Mouse (Mus musculus): ENCODE data around the gene Xaf1. TPM values are rescaled to one million over a fixed set of nuclear protein-coding genes. Genes with fewer than 3 reads are reported as not detected.

Gene Xaf1
- total RNA-seq (2021), result 1 to 10 TPM; 3.9 TPM

DNA sequence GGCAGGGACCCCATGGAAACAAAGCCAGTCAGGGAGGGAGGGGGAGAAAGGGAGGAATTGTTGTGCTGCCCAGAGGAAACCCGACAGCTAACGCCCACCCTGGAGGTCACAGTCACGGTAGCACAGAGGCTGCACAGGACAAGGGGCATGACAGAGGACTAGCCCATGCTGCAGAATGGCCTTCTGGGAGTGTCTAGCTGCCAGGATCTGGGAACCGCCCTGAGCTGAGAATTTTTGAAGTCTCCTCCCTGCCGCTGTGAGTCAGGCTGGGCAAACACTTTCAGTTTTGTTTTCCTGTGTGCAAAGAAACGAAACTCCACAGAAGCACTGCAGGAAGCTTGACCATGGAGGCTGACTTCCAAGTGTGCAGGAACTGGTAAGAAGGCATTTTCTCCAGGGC lies at the start of gene Xaf1:
TSS of gene Xaf1 (plus strand) at position 296 of the 400 bp plus-strand sequence.
- intact Hi-C loops (cut with DNase I), result no loop called here

DNA sequence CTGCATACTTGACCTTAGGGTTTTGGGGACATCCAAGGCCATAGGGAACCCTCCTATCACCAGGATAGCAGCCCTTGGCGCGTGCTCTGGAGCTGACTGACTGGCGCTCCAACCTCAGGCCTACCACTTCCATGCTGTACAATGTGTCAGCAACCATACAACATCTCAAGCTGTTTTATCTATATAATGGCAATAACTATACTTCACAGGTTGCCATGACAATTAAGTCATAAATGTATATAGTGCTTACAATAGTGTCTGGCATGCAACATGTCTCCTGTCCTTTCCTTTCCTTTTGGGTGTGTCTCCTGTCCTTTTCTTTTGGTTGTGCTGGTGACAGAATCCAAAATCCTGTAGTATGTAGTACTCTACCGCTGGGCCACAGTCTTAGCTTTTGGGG lies 45.8 kb upstream of the Xaf1 start:
- no peak for DNase-seq (ENCODE audit: low spot score in 2 of 2)
- intact Hi-C loops (cut with DNase I), result no loop called here

More for the DNA sequence above, at the start of gene Xaf1:
- DNase-seq (ENCODE audit: low spot score in 2 of 2), result peak; percentile 12 to 37

DNA sequence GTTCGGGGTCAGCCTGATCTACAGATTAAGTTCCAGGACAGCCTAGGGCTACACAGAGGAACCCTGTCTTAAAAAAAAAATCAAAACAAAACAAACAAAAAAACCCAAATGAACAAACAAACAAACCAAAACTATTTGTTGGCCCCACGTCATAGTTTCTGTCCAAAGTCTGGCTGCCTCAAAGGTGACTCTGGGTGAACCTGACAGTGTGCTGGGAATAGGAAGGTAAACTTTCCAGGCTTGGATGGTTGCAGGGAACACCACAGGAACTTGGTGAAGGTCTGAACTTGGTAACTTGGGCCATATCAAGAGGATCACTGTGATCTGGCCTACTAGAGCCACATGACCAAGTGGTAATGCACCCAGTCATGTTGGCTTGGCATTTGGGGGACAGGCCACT lies 45.0 kb upstream of the Xaf1 start:
- DNase-seq (ENCODE audit: low spot score in 2 of 2), result no peak
- intact Hi-C loops (cut with DNase I), result no loop called here

DNA sequence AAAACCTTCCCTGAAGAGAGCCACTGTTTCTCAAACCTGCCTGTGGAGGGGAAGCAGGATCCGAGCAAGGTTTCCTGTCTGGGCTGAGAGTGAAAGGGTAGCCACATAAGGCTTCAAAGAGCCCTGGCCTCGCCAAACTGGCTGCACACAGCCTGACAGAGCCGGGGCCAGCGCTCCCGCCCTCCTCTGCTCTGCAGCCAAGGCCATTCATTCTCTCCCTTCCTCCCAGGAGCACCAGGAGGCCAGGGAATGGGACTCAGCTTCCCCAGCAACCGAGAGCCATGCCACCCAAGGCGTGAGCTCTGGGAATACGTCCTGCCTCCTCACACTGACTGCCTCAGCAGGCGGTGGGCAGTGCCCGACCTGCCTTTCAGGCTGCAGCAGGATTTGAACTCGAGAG lies 35.9 kb upstream of the Xaf1 start:
- intact Hi-C loops (cut with DNase I), result loop anchor here (5.0 kb wide), 1 partner anchor 47 kb away; the partner anchor contains the start of gene Fbxo39
- DNase-seq (ENCODE audit: low spot score in 2 of 2), result peak; percentile 27 to 66

DNA sequence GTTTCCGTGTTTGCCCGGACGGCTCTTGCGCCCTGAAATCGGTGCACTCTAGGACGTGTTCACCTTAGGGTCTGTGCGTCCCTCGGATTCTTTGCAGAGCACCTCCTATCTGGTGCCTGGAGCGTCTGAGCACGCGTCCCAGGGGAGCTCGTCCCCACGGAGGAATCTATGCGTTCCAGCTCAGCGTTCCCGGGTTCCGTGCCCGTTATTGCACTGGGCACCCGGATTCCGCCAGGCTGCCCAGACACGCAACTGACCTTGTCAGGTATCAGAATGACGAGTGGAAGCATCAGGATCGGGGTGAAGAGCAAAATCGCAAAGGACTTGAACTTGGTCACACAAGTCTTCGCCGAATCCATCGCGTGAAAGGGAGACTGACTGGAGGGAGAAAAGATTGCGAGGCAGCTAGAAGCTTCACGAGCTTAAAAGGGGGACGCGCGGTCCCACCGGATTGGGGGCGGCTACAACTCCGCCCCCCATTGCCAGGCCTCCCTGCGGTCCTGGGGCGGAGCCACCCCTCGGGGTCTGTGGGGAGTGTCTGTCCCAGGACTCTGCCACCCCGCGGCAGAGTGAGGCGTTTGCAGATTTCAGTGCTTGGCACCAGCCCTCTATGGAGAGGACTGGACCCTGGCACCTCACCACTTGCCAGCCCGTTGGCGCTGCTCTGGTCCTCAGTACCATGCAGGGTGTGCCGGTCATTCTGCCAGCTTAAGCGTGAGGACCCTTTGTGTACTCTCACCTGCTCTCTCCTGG lies 35.0 kb upstream of the Xaf1 start:
- DNase-seq (ENCODE audit: low spot score in 2 of 2), result peak; percentile 38 to 69
- intact Hi-C loops (cut with DNase I), result loop anchor here (2.0 to 5.0 kb wide), 2 partner anchors 42 to 46 kb away; partner anchors contain the start of gene Fbxo39

DNA sequence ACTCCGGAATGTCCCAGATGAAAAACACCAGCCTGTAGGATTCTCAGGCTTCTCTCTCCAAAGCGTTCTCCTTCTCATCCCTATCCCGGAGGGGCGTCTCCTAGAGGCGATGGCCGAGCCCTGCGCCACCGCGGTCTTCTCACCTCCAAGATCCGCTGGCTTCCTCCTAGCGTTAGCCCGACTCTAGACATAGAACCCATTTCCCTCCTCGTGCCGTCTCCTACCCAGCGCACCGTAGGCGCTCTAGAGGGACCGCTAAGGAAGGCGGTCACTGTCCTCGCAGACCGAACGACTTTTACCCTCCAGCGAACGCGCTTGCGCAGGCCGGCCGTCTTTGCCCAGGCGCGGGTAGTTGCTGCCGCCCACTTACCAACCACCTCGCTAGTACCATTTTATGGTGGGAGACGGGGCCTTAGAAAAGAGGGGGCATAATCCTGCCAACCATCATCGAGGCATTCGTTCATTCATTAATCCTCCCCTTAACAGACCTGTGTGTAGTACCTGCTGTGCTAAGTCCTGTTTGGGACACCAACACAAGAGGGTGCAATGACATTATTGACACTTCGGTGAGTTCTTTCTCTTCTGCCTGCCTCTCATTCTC lies 34.4 kb upstream of the Xaf1 start, which contains the start of gene Slc13a5:
TSS of gene Slc13a5 (minus strand) at position 263 of the 601 bp plus-strand sequence.
- intact Hi-C loops (cut with DNase I), result loop anchor here (2.0 to 5.0 kb wide), 2 partner anchors 42 to 45 kb away; partner anchors contain the start of gene Fbxo39
- DNase-seq (ENCODE audit: low spot score in 2 of 2), result no peak

DNA sequence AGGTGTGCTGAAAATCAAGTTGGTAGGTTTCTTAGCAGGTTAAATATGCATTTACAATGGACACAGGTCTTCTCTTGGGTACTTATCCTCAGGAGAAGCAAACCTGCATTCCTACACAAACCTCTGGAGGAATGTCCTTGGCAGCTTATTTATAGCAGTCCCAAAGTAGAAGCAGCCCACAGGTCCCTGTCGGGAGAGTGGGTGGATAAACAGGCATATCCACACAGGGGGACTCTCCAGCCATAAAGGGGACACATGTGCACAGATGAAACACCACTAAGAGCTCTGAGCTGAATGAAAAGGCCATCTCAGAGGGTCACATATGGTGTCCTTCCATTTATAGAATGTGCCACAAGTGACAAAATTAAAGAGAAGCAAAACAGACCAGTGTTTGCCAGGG lies 29.7 kb upstream of the Xaf1 start:
- DNase-seq (ENCODE audit: low spot score in 2 of 2), result peak in 1 of 2 experiments; percentile 24
- intact Hi-C loops (cut with DNase I), result no loop called here

DNA sequence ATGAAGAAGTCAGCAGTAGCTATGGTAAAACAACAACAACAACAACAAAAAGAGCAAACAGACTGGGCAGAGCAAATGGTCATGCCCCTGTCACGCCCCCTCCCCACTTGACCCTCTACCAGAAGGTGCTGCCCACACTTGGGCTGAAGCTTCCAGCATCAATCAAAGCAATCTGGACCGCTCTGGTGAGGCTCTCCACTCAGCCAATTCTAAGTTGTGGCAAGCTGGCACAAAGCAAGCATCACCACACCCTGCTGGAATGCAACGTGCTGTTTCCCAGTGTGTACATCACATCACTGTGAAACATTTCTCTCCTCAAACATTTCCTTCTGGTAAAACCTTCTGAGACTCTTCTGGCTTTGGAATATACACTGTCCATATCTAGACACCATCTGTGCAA lies 28.1 kb upstream of the Xaf1 start:
- peak in 1 of 2 experiments; percentile 42 for DNase-seq (ENCODE audit: low spot score in 2 of 2)
- intact Hi-C loops (cut with DNase I), result no loop called here

DNA sequence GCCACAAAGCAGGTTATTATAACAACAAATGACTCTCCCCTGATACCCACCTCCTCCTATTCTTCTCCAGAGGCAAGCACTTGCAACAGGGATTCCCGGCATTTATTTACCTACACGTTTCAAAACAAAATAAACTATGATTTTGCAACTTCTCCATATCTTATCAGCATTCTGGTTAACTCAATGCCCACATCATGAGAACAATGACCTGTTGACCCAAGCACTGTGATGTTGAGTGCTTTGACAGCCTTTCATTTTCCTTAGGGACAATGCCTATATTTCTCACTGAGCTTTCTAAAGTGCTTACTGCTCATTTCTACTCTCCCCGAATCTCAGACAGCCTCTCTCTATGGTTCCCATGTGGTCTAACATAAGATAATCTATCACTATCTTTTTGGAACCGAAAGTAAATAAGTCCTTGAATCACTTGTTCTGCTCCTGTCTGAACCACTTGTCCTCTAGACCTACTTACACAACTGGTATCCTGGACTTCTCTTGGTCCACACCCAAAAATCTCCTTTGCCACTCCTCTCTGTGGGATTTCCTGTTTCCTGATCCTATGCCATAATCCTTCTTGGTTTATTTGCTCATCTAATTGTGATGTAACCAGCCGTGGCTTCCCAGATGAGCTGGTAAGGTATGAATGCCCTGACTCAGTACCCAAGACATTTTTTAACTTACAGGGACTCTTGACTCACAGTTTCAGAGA lies 20.1 kb upstream of the Xaf1 start:
- intact Hi-C loops (cut with DNase I), result no loop called here

DNA sequence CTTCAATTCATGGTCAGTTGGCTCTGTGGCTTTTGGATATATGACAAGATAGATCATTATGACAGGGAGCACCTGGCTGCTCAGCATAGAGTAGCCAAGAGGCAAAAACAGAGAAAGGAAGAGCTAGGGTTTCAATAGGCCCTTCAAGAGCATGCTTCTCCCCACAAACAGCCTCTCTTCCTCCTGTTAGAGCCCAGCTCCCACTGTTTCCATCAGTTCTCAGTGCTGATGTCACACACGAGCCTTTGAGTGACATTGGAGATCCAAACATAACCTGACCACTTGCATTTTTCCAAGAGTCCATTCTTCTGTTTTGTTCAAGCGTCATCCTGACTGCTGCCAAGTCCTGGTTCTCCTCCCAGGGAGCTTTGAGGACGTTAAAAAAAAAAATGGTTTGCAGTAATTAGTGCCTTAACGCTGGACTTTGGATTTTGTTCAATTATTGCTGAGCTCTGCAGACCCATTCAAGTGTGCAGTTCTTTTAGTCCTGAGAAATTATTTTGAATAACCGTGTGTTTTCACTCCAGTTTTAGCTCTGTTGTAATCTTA lies 19.5 kb upstream of the Xaf1 start:
- DNase-seq (ENCODE audit: low spot score in 2 of 2), result no peak
- intact Hi-C loops (cut with DNase I), result no loop called here

More for the DNA sequence above, 20.1 kb upstream of the Xaf1 start:
- DNase-seq (ENCODE audit: low spot score in 2 of 2), result no peak

DNA sequence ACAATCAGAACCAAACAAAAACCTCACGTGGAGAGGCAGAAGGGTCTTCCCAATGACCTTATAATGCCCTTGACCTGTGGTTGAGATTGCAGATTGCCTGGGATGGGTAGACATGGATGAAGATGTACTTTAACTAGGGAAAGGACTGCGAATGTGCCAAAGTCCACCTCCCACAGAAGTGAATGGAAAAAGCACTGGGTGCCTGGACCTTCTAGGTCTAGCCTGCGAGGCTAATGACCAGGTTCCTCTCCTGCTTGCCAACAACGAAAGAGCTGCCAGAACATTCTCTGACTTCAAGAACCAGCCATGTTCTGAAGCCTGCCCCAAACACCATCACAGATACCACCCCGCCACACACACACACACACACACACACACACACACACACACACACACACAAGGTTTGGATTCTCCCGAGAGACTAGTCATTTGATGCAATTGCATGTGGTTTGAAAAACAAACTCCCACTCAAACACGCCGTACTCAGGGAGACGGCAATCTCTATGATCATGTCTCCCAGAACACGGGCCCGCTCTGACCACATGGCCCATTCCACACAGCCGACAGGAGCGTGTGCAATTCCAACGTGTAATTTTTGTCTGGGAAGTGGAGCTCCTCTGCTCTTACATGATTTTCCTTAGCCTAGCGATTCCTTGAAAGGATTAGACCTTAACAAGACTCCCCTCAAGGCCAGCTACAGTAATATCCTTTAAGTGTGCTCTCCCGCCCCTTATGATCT lies 17.8 kb upstream of the Xaf1 start:
- intact Hi-C loops (cut with DNase I), result loop anchor here (2.0 kb wide), 1 partner anchor 37 kb away; no protein-coding TSS in a partner anchor
- DNase-seq (ENCODE audit: low spot score in 2 of 2), result no peak

DNA sequence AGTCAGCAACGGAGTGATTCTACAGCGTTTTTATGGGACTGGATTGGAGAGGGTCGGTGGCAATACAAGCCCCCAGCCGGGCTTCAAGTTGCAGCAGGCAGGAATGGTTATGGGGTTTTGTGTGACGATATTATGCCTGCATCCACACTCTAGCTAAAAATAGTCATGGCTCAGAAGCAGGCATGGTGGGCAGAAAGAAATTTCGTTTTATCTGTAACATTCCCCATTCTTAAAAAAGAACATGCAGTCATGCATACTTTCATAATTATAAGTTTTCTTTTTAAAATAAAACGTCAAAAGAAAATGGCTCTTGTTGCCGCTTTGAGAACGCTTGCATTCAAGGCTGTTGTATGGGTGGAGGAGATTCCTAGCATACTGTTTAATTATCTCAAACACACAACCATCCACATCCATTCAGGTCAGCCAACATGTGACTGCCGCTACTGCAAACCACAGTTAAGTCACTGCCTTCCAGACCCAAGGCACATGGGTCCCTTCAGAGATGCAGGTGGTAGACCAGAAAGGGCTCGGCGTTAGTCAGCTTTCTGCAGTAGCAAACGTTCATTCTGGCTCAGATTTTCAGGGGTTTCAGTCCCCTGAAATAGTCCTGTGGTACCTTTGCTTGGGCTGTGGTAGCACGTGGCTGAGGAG lies 16.8 kb upstream of the Xaf1 start:
- intact Hi-C loops (cut with DNase I), result loop anchor here (2.0 kb wide), 1 partner anchor 38 kb away; no protein-coding TSS in a partner anchor
- peak; percentile 17 to 55 for DNase-seq (ENCODE audit: low spot score in 2 of 2)

DNA sequence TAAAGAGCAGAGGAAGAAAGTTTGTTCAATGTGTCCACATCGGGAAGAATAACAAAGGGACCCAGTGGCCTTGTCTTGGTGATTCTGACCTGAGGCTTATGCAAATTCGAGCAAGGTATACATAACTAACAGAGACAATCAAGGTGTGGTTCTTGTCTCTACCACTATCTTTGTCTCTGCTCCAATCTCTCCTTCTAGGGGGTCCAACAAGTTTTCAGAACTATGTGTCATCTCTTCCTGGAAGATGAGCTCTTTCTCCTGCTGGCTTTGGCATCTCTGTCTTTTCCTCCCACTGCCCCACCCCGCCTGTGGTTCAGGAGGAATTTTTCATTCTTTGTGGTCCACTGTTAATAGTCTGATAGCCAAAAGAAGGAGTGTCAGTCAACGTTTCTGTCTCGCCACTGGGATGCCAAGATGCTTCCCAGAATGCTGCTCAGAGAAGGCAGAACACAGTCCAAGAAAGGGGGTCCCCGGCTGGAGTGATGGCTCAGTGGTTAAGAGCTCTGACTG lies 15.4 kb upstream of the Xaf1 start:
- DNase-seq (ENCODE audit: low spot score in 2 of 2), result no peak
- intact Hi-C loops (cut with DNase I), result loop anchor here (2.0 kb wide), 1 partner anchor 39 kb away; no protein-coding TSS in a partner anchor

DNA sequence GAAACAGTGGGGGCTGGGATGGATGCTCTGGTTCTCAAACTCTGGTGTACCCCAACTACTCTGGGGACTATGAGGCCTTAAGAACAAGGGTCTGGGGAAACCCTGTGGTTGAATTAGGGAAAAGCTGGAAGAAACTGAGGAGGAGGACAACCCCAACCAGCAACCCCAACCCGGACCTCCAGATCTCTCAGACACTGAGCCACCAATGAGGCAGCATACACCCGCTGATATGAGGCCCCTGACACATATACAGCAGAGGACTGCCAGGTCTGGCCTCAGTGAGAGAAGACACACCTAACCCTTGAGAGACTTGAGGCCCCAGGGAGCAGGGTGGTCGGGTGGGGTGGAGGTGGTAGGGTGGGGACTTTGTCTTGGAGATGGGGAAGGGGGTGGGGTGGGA lies 14.8 kb upstream of the Xaf1 start:
- intact Hi-C loops (cut with DNase I), result no loop called here
- DNase-seq (ENCODE audit: low spot score in 2 of 2), result no peak

DNA sequence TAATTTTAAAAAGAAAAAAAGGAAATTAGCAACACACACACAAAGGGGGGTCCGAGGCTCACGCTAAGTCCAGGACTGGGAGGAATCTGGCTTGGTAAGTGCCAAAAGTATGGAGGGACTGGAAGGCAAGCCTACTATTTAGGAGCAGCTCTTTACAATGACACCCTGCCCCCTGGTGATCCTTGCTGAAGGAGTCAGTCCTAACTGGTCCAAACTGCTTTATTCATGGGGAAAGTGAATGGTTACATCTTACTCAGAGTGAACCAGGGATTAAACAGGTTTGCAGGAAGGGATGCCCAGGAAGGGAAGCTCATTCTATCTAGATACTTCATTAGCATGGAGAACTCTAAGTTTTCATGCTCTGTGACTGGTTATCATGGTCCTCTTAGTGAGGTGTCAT lies 14.3 kb upstream of the Xaf1 start:
- intact Hi-C loops (cut with DNase I), result no loop called here
- no peak for DNase-seq (ENCODE audit: low spot score in 2 of 2)

DNA sequence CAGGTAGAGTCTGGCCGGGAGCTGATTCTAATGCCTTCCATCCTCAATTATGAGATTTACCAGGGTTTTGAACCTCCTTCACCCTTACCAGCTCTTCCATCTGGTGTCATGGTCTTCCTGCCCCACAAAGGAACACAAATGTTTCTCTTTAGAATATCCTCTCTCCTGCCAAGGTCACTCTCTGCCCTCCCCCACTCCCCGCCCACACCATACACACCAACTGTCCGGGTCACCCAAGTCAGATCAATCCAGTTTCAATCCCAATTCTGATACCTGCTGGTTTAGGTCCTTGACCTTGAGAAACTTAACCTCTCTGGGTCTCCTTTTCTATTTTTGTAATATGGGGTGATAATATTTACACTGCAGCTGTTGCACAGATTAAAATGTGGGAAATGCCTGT lies 13.9 kb upstream of the Xaf1 start:
- DNase-seq (ENCODE audit: low spot score in 2 of 2), result no peak
- intact Hi-C loops (cut with DNase I), result no loop called here

DNA sequence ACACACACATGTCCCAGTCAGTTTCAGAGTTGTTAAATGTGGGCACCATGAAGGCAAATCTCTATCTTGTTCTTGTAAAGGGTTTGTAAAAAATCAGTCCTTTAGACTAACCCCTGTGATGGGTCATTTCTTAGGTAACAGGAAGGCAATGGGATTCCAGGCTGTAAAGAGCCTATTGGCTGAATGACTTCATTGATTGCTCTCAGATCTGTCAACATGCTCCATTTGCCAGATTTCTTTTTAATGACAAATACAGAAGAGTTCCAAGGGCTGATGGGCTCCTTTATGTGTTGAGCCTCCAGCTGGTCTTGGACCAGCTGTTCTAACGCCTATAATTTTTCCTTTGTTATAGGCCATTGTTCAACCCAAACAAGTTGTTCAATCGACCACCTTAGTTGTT lies 8.3 kb upstream of the Xaf1 start:
- no peak for DNase-seq (ENCODE audit: low spot score in 2 of 2)
- intact Hi-C loops (cut with DNase I), result no loop called here

DNA sequence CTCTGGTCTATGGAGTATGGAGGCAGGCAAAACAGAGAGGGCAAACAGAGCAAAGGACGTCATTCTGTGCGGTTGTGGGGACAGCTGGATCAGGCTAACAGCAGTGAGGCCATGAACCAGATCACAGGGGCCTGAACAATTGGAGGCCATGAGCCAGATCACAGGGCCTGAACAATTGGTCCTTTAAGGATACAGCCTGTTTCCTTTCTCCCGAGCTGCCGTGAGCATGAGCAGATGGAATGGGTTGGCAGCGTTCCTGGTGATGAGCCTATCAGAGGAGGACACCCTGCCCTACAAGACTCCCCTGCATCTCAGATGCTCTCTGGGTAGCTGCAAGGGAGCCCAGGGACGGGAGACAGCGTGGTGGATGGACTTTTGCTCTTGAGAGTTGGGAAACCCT lies 801 bp downstream of the Xaf1 start:
- peak; percentile 50 to 80 for DNase-seq (ENCODE audit: low spot score in 2 of 2)
- intact Hi-C loops (cut with DNase I), result no loop called here

DNA sequence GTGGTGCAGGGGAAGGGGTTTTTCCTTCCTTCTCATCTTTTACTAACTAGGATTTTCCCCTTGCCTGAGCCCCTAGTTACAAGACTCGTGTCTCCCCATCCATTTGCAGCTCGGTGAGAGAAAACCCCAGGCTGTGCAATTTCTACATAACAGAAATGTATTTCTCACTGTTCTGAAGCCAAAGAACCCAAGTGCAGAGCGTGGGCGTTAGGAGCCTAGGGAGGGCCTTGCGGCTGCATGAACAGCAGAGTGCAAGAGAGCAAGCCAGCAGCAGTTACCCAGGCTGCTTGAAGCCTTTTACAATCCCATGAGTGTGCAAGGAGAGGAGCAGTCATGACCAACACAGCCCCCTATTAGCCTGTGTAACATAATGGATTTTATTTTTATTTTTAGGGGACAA lies 6.0 kb downstream of the Xaf1 start:
- DNase-seq (ENCODE audit: low spot score in 2 of 2), result peak; percentile 14 to 60
- intact Hi-C loops (cut with DNase I), result no loop called here

Data from left cerebral cortex, postnatal 25 days (tissue).